Mouse (Mus musculus) liver, adult (tissue): Measurements from ENCODE around the gene Rmnd5a.

Experiments
- GATA4 ChIP-seq: IDR thresholded peaks from 2 replicates; pipeline ENCODE4 v1.6.1; 2014; ENCODE audit warnings: mild to moderate bottlenecking, low read length; ENCODE audit not compliant: insufficient replicate concordance

The Rmnd5a gene

DNA sequence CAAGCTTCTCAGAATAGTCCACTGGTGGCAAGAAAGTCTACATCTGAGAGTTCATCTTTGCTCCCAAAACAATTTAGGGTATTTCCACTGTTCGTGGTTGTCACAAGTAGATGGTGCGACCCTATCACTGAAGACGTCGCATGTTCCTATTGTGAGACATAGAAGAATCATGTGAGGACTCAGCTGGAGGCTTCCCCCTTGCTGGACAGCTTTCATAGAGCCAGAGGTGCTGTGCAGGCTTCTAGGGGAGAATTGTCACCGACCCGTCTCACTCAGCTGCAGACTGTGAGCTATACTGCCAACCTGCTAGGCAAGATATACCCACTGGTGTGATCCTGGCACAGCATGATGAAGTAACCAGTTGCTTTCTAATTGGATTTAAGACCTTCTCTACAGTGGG, 88.2 kb downstream of the Rmnd5a start:
- no peak for TF ChIP-seq GATA4

DNA sequence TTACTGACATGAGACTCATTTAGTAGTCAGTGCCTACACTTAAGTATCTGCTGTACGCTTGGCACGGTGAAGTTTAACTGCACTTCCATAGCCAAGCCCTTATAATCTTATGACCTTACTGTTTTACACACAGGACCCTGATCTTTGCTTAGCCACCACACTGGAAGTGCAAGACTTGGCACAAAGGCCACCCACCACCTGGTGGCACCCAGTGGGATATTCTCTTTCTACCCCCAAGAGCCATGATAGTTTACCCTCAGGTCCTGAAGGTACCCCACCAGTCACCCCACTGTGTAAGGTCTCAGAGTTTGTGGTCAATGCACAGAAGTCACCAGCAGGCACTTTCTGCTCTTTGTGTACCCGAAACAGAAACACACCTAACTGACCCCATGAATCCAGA, 89.2 kb downstream of the Rmnd5a start:
- TF ChIP-seq GATA4 = no peak

DNA sequence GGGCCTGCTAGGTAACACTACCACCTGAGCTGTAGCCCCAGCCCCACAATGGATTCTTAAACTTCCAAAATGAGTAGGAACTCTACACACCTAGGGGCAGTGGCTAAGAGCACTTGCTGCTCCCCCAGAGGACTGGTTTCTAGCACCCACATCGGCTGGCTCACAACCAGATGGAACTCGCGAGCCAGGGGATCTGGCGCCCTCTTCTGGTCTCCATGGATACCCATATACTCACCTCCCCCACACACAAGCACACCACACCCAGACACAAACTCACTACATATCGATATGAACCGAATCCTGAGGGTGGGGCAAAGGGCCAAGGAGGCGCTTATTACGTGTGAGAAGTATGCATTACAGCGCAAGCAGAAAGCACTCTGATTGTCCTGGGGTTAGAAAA, 92.4 kb downstream of the Rmnd5a start:
- no peak for TF ChIP-seq GATA4

DNA sequence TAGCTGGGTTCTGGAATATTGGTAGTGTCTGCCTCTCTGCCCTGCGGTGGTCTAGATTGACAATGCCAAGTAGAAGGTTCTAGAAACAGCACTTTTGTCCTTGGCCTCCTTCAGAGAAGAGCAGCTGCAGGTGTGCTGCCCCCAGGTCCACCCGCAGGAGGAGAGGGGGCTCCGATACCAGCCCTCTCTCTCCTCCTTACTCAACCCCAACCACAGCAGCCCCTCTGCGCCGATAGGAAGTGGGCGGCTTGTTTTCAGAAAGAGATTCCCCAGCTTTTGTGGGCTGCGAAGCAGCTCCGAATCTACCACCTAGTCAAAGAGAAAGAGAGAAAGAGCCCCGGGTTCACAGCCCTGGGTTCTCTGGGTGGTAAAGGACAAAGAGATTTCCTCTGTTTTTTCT, 99.3 kb downstream of the Rmnd5a start:
- TF ChIP-seq GATA4 = no peak

DNA sequence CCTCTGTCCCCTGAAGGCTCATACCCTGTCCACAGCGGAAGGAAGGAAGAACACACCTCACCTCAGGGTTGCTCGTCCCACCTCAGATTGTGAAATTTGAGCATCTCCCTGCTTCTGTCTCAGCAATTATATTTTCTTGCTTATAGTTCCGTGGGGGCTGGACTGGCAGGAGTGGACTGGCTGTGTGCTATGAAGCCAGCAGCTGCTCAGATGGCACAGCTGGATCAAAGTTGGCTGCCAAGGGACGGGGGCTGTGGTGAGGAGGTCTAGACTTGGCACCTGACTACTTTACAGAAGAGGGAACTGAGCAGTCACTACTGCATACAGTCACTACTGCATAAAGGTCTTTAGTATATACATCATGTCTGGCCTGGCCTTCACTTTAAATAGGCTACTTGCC, 101.1 kb downstream of the Rmnd5a start:
- no peak for TF ChIP-seq GATA4

DNA sequence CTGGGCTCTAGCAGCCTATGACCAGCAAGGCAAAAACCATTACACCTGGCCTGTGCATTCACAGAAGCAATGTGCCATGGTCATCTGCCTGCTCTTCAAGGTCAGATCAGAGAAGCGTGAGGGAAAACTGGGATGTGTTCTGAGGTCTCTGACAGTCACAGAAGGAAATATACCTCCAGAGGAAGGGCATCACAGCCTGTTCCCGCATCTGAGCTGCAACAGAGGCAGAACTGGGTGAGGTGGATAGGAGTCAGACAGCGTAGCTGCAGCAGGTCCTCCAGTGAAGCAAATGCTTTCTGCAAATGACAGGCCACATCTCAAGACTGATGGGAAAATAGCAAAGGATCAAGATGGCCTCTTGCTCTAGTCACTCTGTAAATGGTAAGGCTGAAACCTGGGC, 101.5 kb downstream of the Rmnd5a start:
- no peak for TF ChIP-seq GATA4
